Mouse (Mus musculus) ES-E14 (cell line): ENCODE data around the gene Sp140.

ENCODE experiments used
- CHD2 ChIP-seq: IDR thresholded peaks from 2 replicates; pipeline ENCODE4 v1.6.1; 2014; ENCODE audit warnings: mild to moderate bottlenecking, low read depth, low read length, inconsistent platforms
- HCFC1 ChIP-seq: IDR thresholded peaks from 2 replicates; pipeline ENCODE4 v1.6.1; 2012; ENCODE audit warnings: low read length, inconsistent platforms, borderline replicate concordance; ENCODE audit not compliant: insufficient read depth

DNA sequence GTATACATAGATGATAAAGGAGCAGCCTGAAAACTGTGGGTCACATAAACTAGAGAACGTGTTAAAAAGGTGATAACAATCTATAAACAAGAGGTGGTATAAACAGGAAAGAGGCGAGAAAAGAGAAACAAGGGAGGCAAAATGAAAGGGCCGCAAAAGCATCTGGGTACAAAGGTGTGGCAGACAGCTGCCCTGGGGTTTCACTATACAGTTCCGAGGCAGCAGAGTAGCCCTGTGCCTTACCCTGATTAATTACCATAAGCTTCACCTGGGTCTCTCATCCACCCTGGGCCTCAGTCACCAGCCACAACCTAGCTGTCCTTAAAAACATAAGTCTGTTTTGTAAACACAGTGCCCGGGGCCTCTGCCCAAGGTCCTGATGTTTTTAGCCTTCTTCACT lies 86.5 kb downstream of the Sp140 start:
- TF ChIP-seq CHD2 (no peak), HCFC1 (no peak)
